In the genomic region with DNA sequence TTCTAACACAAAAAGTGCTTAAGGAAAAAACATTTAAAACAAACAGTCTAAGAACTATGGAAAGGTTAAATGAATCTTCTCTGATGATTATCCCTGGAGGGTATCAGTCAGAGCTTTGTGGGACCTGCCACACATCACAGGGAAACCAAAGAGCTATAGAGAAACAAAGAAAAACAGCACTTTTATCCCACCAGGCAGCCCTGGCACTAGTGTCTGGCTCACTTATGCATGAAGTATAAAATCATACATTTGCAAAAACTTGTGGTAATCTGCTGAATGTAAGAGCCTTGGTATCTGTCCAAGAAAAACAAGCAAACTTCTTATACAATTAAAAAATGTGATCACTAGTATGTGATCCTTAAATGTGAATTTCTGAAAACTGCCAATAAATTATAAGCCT, we compare ENCODE assay signal across 26 mouse cellular contexts.
DNase-seq lines count a peak whose midpoint lies in the region; ATAC-seq and TF ChIP-seq lines count a peak whose summit lies in the region.
"Had no signal": no experiment of that assay in that cellular context is flagged by ENCODE, and none has a peak within 500 bp of the region (broad histone marks: within the 10 kb centered on the region; RNA-seq: fewer than 3 reads in every experiment).

No protein-coding gene starts in this region.

- H3K4me3 ChIP-seq in forebrain, embryonic 14.5 days (ENCODE audit: low read depth, low read length): no peak overlapping the region
- H3K4me3 ChIP-seq in forebrain, embryonic 11.5 days (ENCODE audit: low read depth, low read length): no peak overlapping the region
- H3K4me3 ChIP-seq in forebrain, postnatal 0 days (ENCODE audit: low read depth, low read length): no peak overlapping the region
- H3K4me3 ChIP-seq: embryonic facial prominence, embryonic 13.5 days; heart, adult 2 months; heart, embryonic 10.5 days; heart, embryonic 13.5 days had no signal

- H3K27ac ChIP-seq in forebrain, embryonic 14.5 days (ENCODE audit: low read depth, low read length): no peak overlapping the region
- H3K27ac ChIP-seq in forebrain, embryonic 11.5 days (ENCODE audit: low read depth, low read length): no peak overlapping the region
- no peak overlapping the region for H3K27ac ChIP-seq in forebrain, postnatal 0 days (ENCODE audit: low read depth, low read length)
- H3K27ac ChIP-seq: embryonic facial prominence, embryonic 13.5 days; heart, adult 2 months; heart, embryonic 10.5 days; heart, embryonic 13.5 days; hindbrain, embryonic 14.5 days; hindbrain, postnatal 0 days had no signal

- DNase-seq in cerebellum, adult 9-10 months: peak; percentile 5
- no peak for DNase-seq in cerebellum, postnatal 4 days (ENCODE audit: low spot score in 2 of 2)
- DNase-seq in forebrain, embryonic 14.5 days (ENCODE audit: low spot score): peak; percentile 35
- no peak for DNase-seq in forebrain, embryonic 11.5 days (ENCODE audit: low spot score)
- peak; percentile 54 for DNase-seq in brain, embryonic 14.5 days (ENCODE audit: low read depth)
- DNase-seq in forebrain, postnatal 0 days: peak; percentile 49
- DNase-seq in left cerebral cortex, adult 9 months (ENCODE audit: low spot score in 2 of 2): no peak
- DNase-seq: adrenal gland, adult 8-10 months; adrenal gland, postnatal 25 days; cerebellum, adult 11 months; cerebellum, postnatal 10 days; cerebellum, postnatal 36 days; gastrocnemius, postnatal 10 days; gastrocnemius, postnatal 36 days; heart, adult 2 months; heart, postnatal 14 days; heart, postnatal 4 days; kidney, adult 18-20 months had no signal

- no peaks in the 10 kb centered on the region for H3K27me3 ChIP-seq in forebrain, embryonic 14.5 days (replicated peaks; ENCODE audit: control insufficient read depth, insufficient read depth, low read length)
- no peaks in the 10 kb centered on the region for H3K27me3 ChIP-seq in forebrain, embryonic 11.5 days (ENCODE audit: control insufficient read depth, insufficient read depth, low read length)
- no peaks in the 10 kb centered on the region for H3K27me3 ChIP-seq in forebrain, postnatal 0 days (ENCODE audit: insufficient read depth, low read length)
- H3K27me3 ChIP-seq: embryonic facial prominence, embryonic 13.5 days; heart, embryonic 13.5 days had no signal

- H3K4me1 ChIP-seq in forebrain, embryonic 14.5 days (ENCODE audit: control insufficient read depth, insufficient read depth, low read length): no peaks in the 10 kb centered on the region
- H3K4me1 ChIP-seq in forebrain, embryonic 11.5 days (replicated peaks; ENCODE audit: control insufficient read depth, insufficient read depth, low read length): no peaks in the 10 kb centered on the region
- H3K4me1 ChIP-seq in forebrain, postnatal 0 days (ENCODE audit: insufficient read depth): no peaks in the 10 kb centered on the region
- H3K4me1 ChIP-seq: embryonic facial prominence, embryonic 13.5 days; heart, embryonic 10.5 days; heart, embryonic 13.5 days had no signal

- H3K9ac ChIP-seq in forebrain, embryonic 14.5 days (ENCODE audit: low read length): no peak overlapping the region
- H3K9ac ChIP-seq in forebrain, embryonic 11.5 days (ENCODE audit: low read length): no peak overlapping the region
- no peak overlapping the region for H3K9ac ChIP-seq in forebrain, postnatal 0 days
- H3K9ac ChIP-seq: embryonic facial prominence, embryonic 13.5 days; heart, embryonic 13.5 days; hindbrain, embryonic 14.5 days had no signal

- no peak for TF ChIP-seq CTCF in brain, embryonic 14.5 days (IDR thresholded peaks at IDR 0.05; ENCODE audit: borderline replicate concordance, extremely low read depth, insufficient read depth, insufficient read length)
- no peak for TF ChIP-seq CTCF in forebrain, postnatal 0 days (IDR thresholded peaks at IDR 0.05; ENCODE audit: low read depth)

- TF ChIP-seq POLR2A in brain, embryonic 14.5 days (IDR thresholded peaks at IDR 0.05; ENCODE audit: borderline replicate concordance, extremely low read depth, insufficient read depth, insufficient read length, poor library complexity, severe bottlenecking): no peak

- no peak overlapping the region for H3K4me2 ChIP-seq in forebrain, embryonic 14.5 days (ENCODE audit: low read length)
- H3K4me2 ChIP-seq in forebrain, embryonic 11.5 days (ENCODE audit: low read depth, low read length, severe bottlenecking): no peak overlapping the region
- H3K4me2 ChIP-seq in forebrain, postnatal 0 days (ENCODE audit: low read depth): no peak overlapping the region
- H3K4me2 ChIP-seq: embryonic facial prominence, embryonic 13.5 days; heart, embryonic 13.5 days; hindbrain, embryonic 14.5 days had no signal

- no peaks in the 10 kb centered on the region for H3K9me3 ChIP-seq in forebrain, embryonic 14.5 days (replicated peaks; ENCODE audit: control insufficient read depth, low read length)
- H3K9me3 ChIP-seq in forebrain, embryonic 11.5 days (ENCODE audit: control insufficient read depth, low read length): no peaks in the 10 kb centered on the region
- H3K9me3 ChIP-seq in forebrain, postnatal 0 days (ENCODE audit: low read length): no peaks in the 10 kb centered on the region
- H3K9me3 ChIP-seq: embryonic facial prominence, embryonic 13.5 days; heart, embryonic 10.5 days; heart, embryonic 13.5 days had no signal

- peak; percentile 48; the same call in 1 of the 2 replicates for ATAC-seq in forebrain, embryonic 14.5 days
- ATAC-seq in forebrain, embryonic 11.5 days (replicated peaks; ENCODE audit: low FRiP score): no peak
- ATAC-seq in forebrain, postnatal 0 days: no peak
- ATAC-seq: activated CD4-positive, CD25-positive, alpha-beta regulatory T cell, adult 4 months; hindbrain, postnatal 0 days; inflammation-experienced regulatory T-cells, adult 6 months; intestine, embryonic 16.5 days had no signal

- no peaks in the 10 kb centered on the region for H3K36me3 ChIP-seq in forebrain, embryonic 14.5 days (ENCODE audit: control insufficient read depth, insufficient read depth, low read length)
- H3K36me3 ChIP-seq in forebrain, embryonic 11.5 days (ENCODE audit: control insufficient read depth, insufficient read depth, low read length): no peaks in the 10 kb centered on the region
- H3K36me3 ChIP-seq in forebrain, postnatal 0 days (ENCODE audit: insufficient read depth): no peaks in the 10 kb centered on the region
- H3K36me3 ChIP-seq: embryonic facial prominence, embryonic 13.5 days; heart, embryonic 10.5 days; heart, embryonic 13.5 days had no signal

Comparison
In these comparisons a context has a peak if more than half of its experiments do, and no peak if none do; other contexts are left out.
1. DNase-seq: peak in cerebellum, adult 9-10 months (single experiment), forebrain, embryonic 14.5 days (single experiment), brain, embryonic 14.5 days (single experiment) and forebrain, postnatal 0 days (single experiment); none in cerebellum, postnatal 4 days (0 of 2), forebrain, embryonic 11.5 days (single experiment) and left cerebral cortex, adult 9 months (0 of 2).